Mouse (Mus musculus) forebrain, embryonic 16.5 days (tissue): ENCODE data around the gene Nkiras2. TPM values are rescaled to one million over a fixed set of nuclear protein-coding genes. Genes with fewer than 3 reads are reported as not detected.

Source experiments
- ATAC-seq: fragments of 200-750 bp; cut with Nextera tagmentation; 2 replicates; pipeline ENCODE4 v1.8.0; 2017; ENCODE audit warnings: mild to moderate bottlenecking, moderate library complexity
- H3K27ac ChIP-seq: fragments of 300-500 bp; sonication (generic); 2 replicates; pipeline ENCODE4 v1.5.1; 2014; ENCODE audit warnings: low read length, control low read depth
- H3K27me3 ChIP-seq: fragments of 300-500 bp; sonication (generic); replicated peaks from 2 replicates; pipeline ENCODE4 v1.6.1; 2014; ENCODE audit warnings: low read length; ENCODE audit not compliant: control insufficient read depth, insufficient read depth
- H3K36me3 ChIP-seq: fragments of 300-500 bp; sonication (generic); 2 replicates; pipeline ENCODE4 v1.6.1; 2014; ENCODE audit not compliant: control insufficient read depth, insufficient read depth
- H3K4me1 ChIP-seq: fragments of 300-500 bp; sonication (generic); replicated peaks from 2 replicates; pipeline ENCODE4 v1.6.1; 2014; ENCODE audit warnings: low read length; ENCODE audit not compliant: control insufficient read depth, insufficient read depth
- H3K4me2 ChIP-seq: fragments of 300-500 bp; sonication (generic); 2 replicates; pipeline ENCODE4 v1.6.1; 2014; ENCODE audit warnings: mild to moderate bottlenecking, low read length, control low read depth
- H3K4me3 ChIP-seq: fragments of 300-500 bp; sonication (generic); replicated peaks from 2 replicates; pipeline ENCODE4 v1.5.1; 2014; ENCODE audit warnings: mild to moderate bottlenecking, low read length, control low read depth
- H3K9ac ChIP-seq: fragments of 300-500 bp; sonication (generic); replicated peaks from 2 replicates; pipeline ENCODE4 v1.6.1; 2014; ENCODE audit warnings: low read depth, low read length, control low read depth
- H3K9me3 ChIP-seq: fragments of 300-500 bp; sonication (generic); 2 replicates; pipeline ENCODE4 v1.6.1; 2016; ENCODE audit warnings: low read length; ENCODE audit not compliant: control insufficient read depth
- WGBS: fragments of 180-500 bp; shearing (Covaris S2); extraction: QIAGEN DNeasy Blood & Tissue Kit; methylation state at CpG from one replicate; pipeline ENCODE4 v1.1.7; 2014; 5-methylcytosine and 5-hydroxymethylcytosine counted together
- polyA plus RNA-seq: library from polyadenylated mRNA; unstranded; fragments of >200 nt; fragmentation: Nextera tagmentation; extraction: Ambion mirVana; gene quantifications from 2 replicates; pipeline ENCODE4 v1.2.1, GENCODE M21; 2015

Gene Nkiras2
- polyA plus RNA-seq, 1 experiment from 2014 or later, result 96.1 TPM

GRCm38 (mm10) chr11:100671049-100671448 lies 52.0 kb downstream of the Nkiras2 start:
- no peaks in the 10 kb centered on the region for H3K36me3 ChIP-seq
- no peak overlapping the region for H3K27ac ChIP-seq
- no peaks in the 10 kb centered on the region for H3K27me3 ChIP-seq
- H3K4me1 ChIP-seq, result peaks cover 4% of the 10 kb centered on the region
- no peak overlapping the region for H3K4me3 ChIP-seq
- no peak overlapping the region for H3K4me2 ChIP-seq
- no peaks in the 10 kb centered on the region for H3K9me3 ChIP-seq
- no peak overlapping the region for H3K9ac ChIP-seq
- WGBS, result 70% methylated on average over 1 of the region's 1 CpGs
- ATAC-seq, result no peak

GRCm38 (mm10) chr11:100671956-100672355 lies 52.9 kb downstream of the Nkiras2 start:
- WGBS, result 76% methylated on average over 2 of the region's 2 CpGs
- H3K9me3 ChIP-seq, result no peaks in the 10 kb centered on the region

GRCm38 (mm10) chr11:100673169-100673568 lies 54.1 kb downstream of the Nkiras2 start:
- Histone ChIP-seq H3K4me2 (peak overlapping the region; percentile 28), H3K27me3 (no peaks in the 10 kb centered on the region), H3K9me3 (no peaks in the 10 kb centered on the region), H3K27ac (no peak overlapping the region), H3K4me1 (peaks cover 4% of the 10 kb centered on the region), H3K4me3 (no peak overlapping the region), H3K36me3 (no peaks in the 10 kb centered on the region), H3K9ac (peak overlapping the region; percentile 18; the same call in 1 of the 2 replicates)
- whole genome bisulfite sequencing, result 2% methylated on average over 23 of the region's 23 CpGs
- ATAC-seq, result no peak

More at GRCm38 (mm10) chr11:100671956-100672355, 52.9 kb downstream of the Nkiras2 start:
- Histone ChIP-seq H3K36me3 (no peaks in the 10 kb centered on the region), H3K9ac (no peak overlapping the region), H3K27ac (no peak overlapping the region), H3K27me3 (no peaks in the 10 kb centered on the region), H3K4me1 (peaks cover 4% of the 10 kb centered on the region), H3K4me2 (no peak overlapping the region), H3K4me3 (no peak overlapping the region)
- ATAC-seq, result no peak

Other genes with a start within 250 kb of the Nkiras2 start
- 56.2 and 62.0 TPM in 2 replicates for gene Jup, start 221.5 kb upstream of the Nkiras2 start, polyA plus RNA-seq
- 13.8 and 13.9 TPM in 2 replicates for gene P3h4, start 204.4 kb upstream of the Nkiras2 start, polyA plus RNA-seq
- gene Fkbp10, start 203.5 kb upstream of the Nkiras2 start, polyA plus RNA-seq, result 18.4 and 25.6 TPM in 2 replicates
- gene Nt5c3b, start 177.4 kb upstream of the Nkiras2 start, polyA plus RNA-seq, result 104 and 120 TPM in 2 replicates
- gene Klhl10, start 177.3 kb upstream of the Nkiras2 start, polyA plus RNA-seq, result 0.62 and 0.80 TPM in 2 replicates
- 14.3 and 17.4 TPM in 2 replicates for gene Klhl11, start 146.5 kb upstream of the Nkiras2 start, polyA plus RNA-seq
- gene Acly, start 91.2 kb upstream of the Nkiras2 start, polyA plus RNA-seq, result 242 and 248 TPM in 2 replicates
- 1.0 and 2.0 TPM in 2 replicates for gene Ttc25, start 73.6 kb upstream of the Nkiras2 start, polyA plus RNA-seq
- gene Cnp, start 44.3 kb upstream of the Nkiras2 start, polyA plus RNA-seq, result 22.8 and 29.8 TPM in 2 replicates
- gene Dnajc7, start 924 bp downstream of the Nkiras2 start, polyA plus RNA-seq, result 296 and 326 TPM in 2 replicates
- 0.80 TPM in 1 of 2 replicates, not detected in the other for gene Zfp385c, start 73.2 kb downstream of the Nkiras2 start, polyA plus RNA-seq
- 1.7 and 2.1 TPM in 2 replicates for gene Dhx58, start 85.0 kb downstream of the Nkiras2 start, polyA plus RNA-seq
- 57.6 and 57.8 TPM in 2 replicates for gene Kat2a, start 93.2 kb downstream of the Nkiras2 start, polyA plus RNA-seq
- not detected in 2 replicates for gene Hspb9, start 94.6 kb downstream of the Nkiras2 start, polyA plus RNA-seq
- gene Rab5c, start 119.0 kb downstream of the Nkiras2 start, polyA plus RNA-seq, result 37.6 and 38.9 TPM in 2 replicates
- 3.5 and 6.8 TPM in 2 replicates for gene Kcnh4, start 140.7 kb downstream of the Nkiras2 start, polyA plus RNA-seq
- gene Hcrt, start 143.7 kb downstream of the Nkiras2 start, polyA plus RNA-seq, result 0.92 TPM in 1 of 2 replicates, not detected in the other
- gene Ghdc, start 151.7 kb downstream of the Nkiras2 start, polyA plus RNA-seq, result 2.5 and 5.0 TPM in 2 replicates
- 9.8 and 11.9 TPM in 2 replicates for gene Stat5b, start 231.5 kb downstream of the Nkiras2 start, polyA plus RNA-seq
- 1.0 and 1.2 TPM in 2 replicates for gene Stat5a, start 240.1 kb downstream of the Nkiras2 start, polyA plus RNA-seq